Mouse (Mus musculus) urinary bladder, postnatal 14 days (tissue): ENCODE results near the gene Cul3.

Source experiments
- DNase-seq: peaks from one replicate; pipeline ENCODE4 v3.0.0; 2021; ENCODE audit warnings: low spot score

Gene Cul3

GRCm38 (mm10) chr1:80315533-80316045 is 24.7 kb downstream of the Cul3 start:
- no peak for DNase-seq

DNA sequence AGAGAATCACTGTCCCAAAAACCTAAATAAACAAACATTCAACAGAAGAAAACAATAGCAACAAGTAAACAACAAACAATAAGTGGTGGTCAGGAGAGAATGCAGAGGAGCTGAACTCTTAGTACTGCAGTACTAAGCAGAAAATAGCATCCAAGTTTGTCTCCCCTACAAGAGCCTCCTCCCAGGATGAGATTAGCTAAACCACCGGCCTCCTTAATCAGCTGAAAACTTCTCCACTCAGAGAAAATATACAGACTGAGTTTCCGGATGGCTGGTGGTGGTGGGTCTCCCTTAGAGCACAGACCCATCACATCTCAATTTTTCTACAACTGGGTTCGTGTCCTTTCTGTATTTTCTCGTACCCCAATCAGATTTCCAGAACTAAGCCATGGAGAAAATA is 47.0 kb downstream of the Cul3 start:
- no peak for DNase-seq

GRCm38 (mm10) chr1:80278731-80279130 is 61.5 kb downstream of the Cul3 start:
- no peak for DNase-seq

GRCm38 (mm10) chr1:80260443-80260842 is 79.8 kb downstream of the Cul3 start:
- no peak for DNase-seq

DNA sequence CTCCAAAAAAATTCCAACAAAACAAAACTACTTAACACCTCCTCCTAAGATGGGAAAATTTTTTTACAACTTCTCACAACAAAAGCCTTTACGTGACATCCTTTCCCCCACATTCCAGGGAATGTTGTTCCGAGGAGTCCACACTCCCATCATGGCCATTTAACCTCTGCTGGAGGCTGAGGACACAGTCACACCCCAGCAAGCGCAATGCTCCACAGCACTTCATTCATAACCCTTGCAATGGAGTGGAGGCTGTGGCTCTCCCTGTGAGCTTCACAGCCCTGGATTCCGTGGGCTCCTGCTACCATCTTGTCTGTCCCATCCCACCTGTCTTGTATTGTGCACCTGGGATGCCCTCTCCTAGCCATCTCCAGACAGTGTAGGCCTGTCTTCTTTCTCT is 81.6 kb downstream of the Cul3 start:
- no peak for DNase-seq

- no peak for DNase-seq
Observed at GRCm38 (mm10) chr1:80253309-80253708, 87.0 kb downstream of the Cul3 start.

GRCm38 (mm10) chr1:80250247-80250646 is 90.0 kb downstream of the Cul3 start:
- DNase-seq = no peak

- DNase-seq = no peak
Observed at GRCm38 (mm10) chr1:80247131-80247530, 93.1 kb downstream of the Cul3 start.

- no peak for DNase-seq
Observed at GRCm38 (mm10) chr1:80244123-80244522, 96.2 kb downstream of the Cul3 start.

- DNase-seq = no peak
Observed at GRCm38 (mm10) chr1:80241579-80241978, 98.7 kb downstream of the Cul3 start.

GRCm38 (mm10) chr1:80240017-80240660 is 100.1 kb downstream of the Cul3 start:
- no peak for DNase-seq

- DNase-seq = no peak
Observed at GRCm38 (mm10) chr1:80239481-80239880, 100.8 kb downstream of the Cul3 start.

- no peak for DNase-seq
Observed at GRCm38 (mm10) chr1:80236951-80237702, 103.2 kb downstream of the Cul3 start.

DNA sequence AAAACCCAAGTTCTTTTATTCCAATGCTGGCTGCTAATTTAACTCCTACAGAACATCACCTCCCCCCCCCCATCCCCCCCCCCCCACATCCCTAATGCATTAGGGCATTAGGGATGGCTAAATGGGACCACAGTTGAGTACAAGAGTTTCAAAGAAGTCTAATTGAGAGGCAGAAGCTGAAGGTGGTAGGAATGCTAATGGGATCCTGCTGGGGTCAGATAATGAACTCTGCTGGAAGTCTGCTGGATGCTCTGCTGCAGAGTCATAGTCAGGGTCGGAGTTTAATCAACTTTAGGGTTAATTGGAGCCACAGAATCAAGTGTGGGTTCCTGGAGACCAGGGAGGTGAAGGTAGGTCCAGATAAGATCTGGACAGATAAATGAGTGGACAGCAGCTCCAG is 104.2 kb downstream of the Cul3 start:
- DNase-seq = no peak

DNA sequence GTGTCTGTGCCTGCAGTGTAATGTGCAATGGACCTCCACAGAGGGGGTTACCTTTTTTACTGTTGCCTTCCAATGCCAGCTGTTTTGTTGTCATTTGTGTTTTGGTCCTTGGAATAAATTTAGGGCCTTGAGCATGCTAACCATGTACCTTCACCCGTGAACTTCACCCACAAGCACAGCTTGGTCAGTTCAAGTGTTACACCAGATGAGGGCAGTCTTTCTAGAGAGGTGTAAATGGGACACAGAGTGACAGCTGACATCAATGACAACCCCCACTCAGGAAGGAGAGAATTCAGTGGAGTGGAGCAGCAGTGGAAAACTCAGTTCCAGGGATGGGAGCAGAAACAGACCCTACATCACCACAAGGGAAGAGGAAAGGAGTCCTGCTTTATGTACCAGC is 109.7 kb downstream of the Cul3 start:
- no peak for DNase-seq

DNA sequence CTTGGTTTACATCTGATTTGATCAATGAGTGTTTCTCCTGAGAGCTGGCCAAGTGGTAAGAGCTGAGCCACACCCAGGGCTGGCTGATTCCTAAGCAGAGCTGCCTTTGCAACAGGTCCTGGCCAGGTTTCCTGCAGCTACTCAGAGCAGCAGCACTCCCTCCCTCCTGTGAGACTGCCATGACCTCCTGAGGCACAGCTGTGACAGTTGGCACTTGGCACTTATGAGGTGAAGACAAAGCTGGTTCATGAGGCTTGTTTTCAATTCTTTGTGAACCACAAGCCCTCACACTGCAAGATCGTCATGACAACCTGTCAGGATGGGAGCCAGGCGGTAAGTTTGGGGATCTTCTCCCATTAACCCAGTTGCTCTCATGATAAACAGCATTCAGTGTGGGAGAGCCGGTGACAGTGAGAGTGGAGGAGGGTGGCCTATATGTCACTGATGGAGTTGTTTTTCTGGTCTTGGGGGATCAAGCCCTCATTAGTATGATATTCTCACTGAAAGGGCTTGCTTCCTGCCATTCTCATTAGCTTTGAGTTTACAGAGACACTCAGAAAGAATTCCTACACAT is 115.4 kb downstream of the Cul3 start:
- no peak for DNase-seq

- no peak for DNase-seq
Observed at GRCm38 (mm10) chr1:80221151-80221550, 119.1 kb downstream of the Cul3 start.

GRCm38 (mm10) chr1:80218268-80218667 is 122.0 kb downstream of the Cul3 start, which contains the start of gene Fam124b:
Gene Fam124b, minus strand, starts transcription at chr1:80218473.
- DNase-seq = no peak
